Mouse (Mus musculus) heart, embryonic 16.5 days (tissue): ENCODE results near the gene Acsl1. TPM values are rescaled to one million over a fixed set of nuclear protein-coding genes. Genes with fewer than 3 reads are reported as not detected.

Experiments used
- ATAC-seq: fragments of 200-750 bp; cut with Nextera tagmentation; replicated peaks from 2 replicates; pipeline ENCODE4 v1.8.0; 2017; ENCODE audit warnings: moderate number of reproducible peaks; ENCODE audit not compliant: insufficient read depth, low FRiP score; ENCODE audit errors: extremely low read depth
- H3K27ac ChIP-seq: fragments of 300-500 bp; sonication (generic); 2 replicates; pipeline ENCODE4 v1.5.1; 2014; ENCODE audit warnings: mild to moderate bottlenecking, low read length, control low read depth, moderate library complexity
- H3K27me3 ChIP-seq: fragments of 300-500 bp; sonication (generic); 2 replicates; pipeline ENCODE4 v1.6.1; 2014; ENCODE audit warnings: low read length, mixed read lengths; ENCODE audit not compliant: control insufficient read depth, insufficient read depth
- H3K36me3 ChIP-seq: fragments of 300-500 bp; sonication (generic); 2 replicates; pipeline ENCODE4 v1.6.1; 2014; ENCODE audit not compliant: control insufficient read depth, insufficient read depth
- H3K4me1 ChIP-seq: fragments of 300-500 bp; sonication (generic); 2 replicates; pipeline ENCODE4 v1.6.1; 2014; ENCODE audit warnings: low read length, mixed read lengths; ENCODE audit not compliant: control insufficient read depth, insufficient read depth
- H3K4me2 ChIP-seq: fragments of 300-500 bp; sonication (generic); 2 replicates; pipeline ENCODE4 v1.6.1; 2014; ENCODE audit warnings: low read depth, mild to moderate bottlenecking, control low read depth, low read length
- H3K4me3 ChIP-seq: fragments of 300-500 bp; sonication (generic); 2 replicates; pipeline ENCODE4 v1.5.1; 2014; ENCODE audit warnings: mild to moderate bottlenecking, control low read depth, low read length
- H3K9ac ChIP-seq: fragments of 300-500 bp; sonication (generic); 2 replicates; pipeline ENCODE4 v1.6.1; 2014; ENCODE audit warnings: low read length, control low read depth
- H3K9me3 ChIP-seq: fragments of 300-500 bp; sonication (generic); replicated peaks from 2 replicates; pipeline ENCODE4 v1.6.1; 2016; ENCODE audit warnings: low read length; ENCODE audit not compliant: control insufficient read depth
- WGBS: fragments of 180-500 bp; shearing (Covaris S2); extraction: QIAGEN DNeasy Blood & Tissue Kit; methylation state at CpG from one replicate; pipeline ENCODE4 v1.1.7; 2014; 5-methylcytosine and 5-hydroxymethylcytosine counted together
- polyA plus RNA-seq: library from polyadenylated mRNA; unstranded; fragments of >200 nt; fragmentation: Nextera tagmentation; extraction: Ambion mirVana; gene quantifications from 2 replicates; pipeline ENCODE4 v1.2.1, GENCODE M21; 2015

The Acsl1 gene
- polyA plus RNA-seq, 1 experiment from 2014 or later = 88.1 TPM

- Histone ChIP-seq H3K9me3 (no peaks in the 10 kb centered on the region), H3K4me2 (peak overlapping the region; percentile 58), H3K27me3 (no peaks in the 10 kb centered on the region), H3K4me3 (peak overlapping the region; percentile 53), H3K27ac (peak overlapping the region; percentile 78), H3K36me3 (peaks cover 8% of the 10 kb centered on the region), H3K9ac (peak overlapping the region; percentile 52), H3K4me1 (peaks cover 23% of the 10 kb centered on the region)
- WGBS = 46% methylated on average over 6 of the region's 6 CpGs
- peak; percentile 91 for ATAC-seq
Observed at GRCm38 (mm10) chr8:46490821-46491220, 20.0 kb downstream of the Acsl1 start.

GRCm38 (mm10) chr8:46493495-46494170, 22.8 kb downstream of the Acsl1 start:
- ATAC-seq = no peak
- no peaks in the 10 kb centered on the region for H3K9me3 ChIP-seq
- peaks cover 37% of the 10 kb centered on the region for H3K4me1 ChIP-seq
- no peak overlapping the region for H3K9ac ChIP-seq
- no peak overlapping the region for H3K4me2 ChIP-seq
- H3K4me3 ChIP-seq = no peak overlapping the region
- WGBS = 80% methylated on average over 11 of the region's 11 CpGs
- H3K27me3 ChIP-seq = no peaks in the 10 kb centered on the region
- no peak overlapping the region for H3K27ac ChIP-seq
- peaks cover 8% of the 10 kb centered on the region for H3K36me3 ChIP-seq

GRCm38 (mm10) chr8:46496852-46497251, 26.0 kb downstream of the Acsl1 start:
- H3K36me3 ChIP-seq = peaks cover 8% of the 10 kb centered on the region
- 0 out of 2 replicates have a peak, but pooled peaks have one; percentile 11 for ATAC-seq
- H3K4me3 ChIP-seq = no peak overlapping the region
- no peak overlapping the region for H3K9ac ChIP-seq
- no peaks in the 10 kb centered on the region for H3K9me3 ChIP-seq
- no peaks in the 10 kb centered on the region for H3K27me3 ChIP-seq
- 30% methylated on average over 6 of the region's 6 CpGs for WGBS
- H3K27ac ChIP-seq = peak overlapping the region; percentile 67
- peak overlapping the region; percentile 38 for H3K4me2 ChIP-seq
- H3K4me1 ChIP-seq = peaks cover 35% of the 10 kb centered on the region

GRCm38 (mm10) chr8:46497314-46498011, 26.6 kb downstream of the Acsl1 start:
- peak overlapping the region; percentile 67 for H3K27ac ChIP-seq

DNA sequence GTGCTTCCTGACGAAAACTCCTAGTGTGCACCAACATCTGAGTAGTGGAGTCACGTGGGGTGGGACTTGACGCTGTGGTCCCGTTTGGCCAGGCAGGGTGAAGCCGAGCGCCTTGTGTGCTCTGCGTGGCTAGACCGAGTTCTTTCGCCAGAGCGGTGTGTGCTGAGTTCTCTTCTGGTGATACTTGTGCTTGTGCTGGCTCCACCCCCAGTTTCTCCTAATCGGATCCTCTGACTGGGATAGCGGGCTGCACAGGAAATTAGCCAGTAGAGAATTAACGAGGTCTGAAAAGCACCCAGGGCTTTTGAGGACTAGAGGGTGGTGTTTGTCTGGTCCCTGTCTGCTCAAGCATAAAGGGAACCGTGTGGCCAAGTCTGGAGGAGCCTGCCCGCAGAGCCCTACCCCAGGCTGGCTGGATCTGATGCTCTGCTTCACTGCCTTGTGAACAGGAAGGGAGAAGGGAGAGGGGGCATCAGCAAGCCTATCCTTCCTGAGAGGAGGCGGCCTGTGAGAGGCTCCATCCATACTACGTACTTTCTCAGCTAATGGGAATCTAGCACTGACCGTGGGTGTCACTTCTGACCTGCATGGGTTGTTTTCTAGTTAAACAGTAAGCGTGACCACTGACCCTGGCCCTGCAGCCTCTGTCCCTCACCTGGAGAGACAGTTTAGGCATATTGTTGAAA, 28.7 kb downstream of the Acsl1 start:
- H3K4me3 ChIP-seq = peak overlapping the region; percentile 26
- WGBS = 30% methylated on average over 19 of the region's 19 CpGs
- H3K4me1 ChIP-seq = peaks cover 54% of the 10 kb centered on the region
- H3K36me3 ChIP-seq = no peaks in the 10 kb centered on the region
- peak; percentile 55 for ATAC-seq
- peak overlapping the region; percentile 0; the same call in 1 of the 2 replicates for H3K9ac ChIP-seq
- peak overlapping the region; percentile 56 for H3K4me2 ChIP-seq
- no peaks in the 10 kb centered on the region for H3K9me3 ChIP-seq
- H3K27me3 ChIP-seq = no peaks in the 10 kb centered on the region
- H3K27ac ChIP-seq = peak overlapping the region; percentile 49

More at GRCm38 (mm10) chr8:46497314-46498011, 26.6 kb downstream of the Acsl1 start:
- Histone ChIP-seq H3K9ac (peak overlapping the region; percentile 41), H3K9me3 (no peaks in the 10 kb centered on the region), H3K4me1 (peaks cover 39% of the 10 kb centered on the region), H3K36me3 (peaks cover 8% of the 10 kb centered on the region), H3K27me3 (no peaks in the 10 kb centered on the region), H3K4me3 (0 out of 2 replicates have a peak overlapping the region, but pooled peaks have one; percentile 7), H3K4me2 (peak overlapping the region; percentile 38)
- 37% methylated on average over 15 of the region's 15 CpGs for WGBS
- 0 out of 2 replicates have a peak, but pooled peaks have one; percentile 42 for ATAC-seq

GRCm38 (mm10) chr8:46502333-46503071, 31.7 kb downstream of the Acsl1 start:
- Histone ChIP-seq H3K4me2 (peak overlapping the region; percentile 10; the same call in 1 of the 2 replicates), H3K27me3 (no peaks in the 10 kb centered on the region), H3K36me3 (peaks cover 23% of the 10 kb centered on the region), H3K27ac (no peak overlapping the region), H3K4me1 (peaks cover 41% of the 10 kb centered on the region), H3K9ac (no peak overlapping the region), H3K4me3 (peak overlapping the region; percentile 2; the same call in 1 of the 2 replicates), H3K9me3 (no peaks in the 10 kb centered on the region)
- 29% methylated on average over 19 of the region's 19 CpGs for WGBS
- ATAC-seq = 0 out of 2 replicates have a peak, but pooled peaks have one; percentile 9

GRCm38 (mm10) chr8:46503072-46503695, 32.3 kb downstream of the Acsl1 start:
- no peak overlapping the region for H3K9ac ChIP-seq
- peaks cover 35% of the 10 kb centered on the region for H3K4me1 ChIP-seq
- no peak overlapping the region for H3K27ac ChIP-seq
- 80% methylated on average over 12 of the region's 12 CpGs for WGBS
- H3K4me3 ChIP-seq = peak overlapping the region; percentile 2; the same call in 1 of the 2 replicates
- H3K4me2 ChIP-seq = peak overlapping the region; percentile 10; the same call in 1 of the 2 replicates
- no peak for ATAC-seq
- H3K27me3 ChIP-seq = no peaks in the 10 kb centered on the region
- peaks cover 24% of the 10 kb centered on the region for H3K36me3 ChIP-seq
- no peaks in the 10 kb centered on the region for H3K9me3 ChIP-seq

- Histone ChIP-seq H3K9me3 (no peaks in the 10 kb centered on the region), H3K9ac (no peak overlapping the region), H3K36me3 (peaks cover 27% of the 10 kb centered on the region), H3K4me1 (peaks cover 29% of the 10 kb centered on the region), H3K4me2 (no peak overlapping the region), H3K27ac (no peak overlapping the region), H3K4me3 (no peak overlapping the region), H3K27me3 (no peaks in the 10 kb centered on the region)
- 76% methylated on average over 3 of the region's 3 CpGs for WGBS
- no peak for ATAC-seq
Observed at GRCm38 (mm10) chr8:46504196-46504595, 33.4 kb downstream of the Acsl1 start.
